Mouse (Mus musculus) hindbrain, embryonic 10.5 days (tissue): ENCODE measurements around the gene Arrdc2. TPM values are rescaled to one million over a fixed set of nuclear protein-coding genes. Genes with fewer than 3 reads are reported as not detected.

Source experiments
- DNase-seq: peaks from one replicate; pipeline ENCODE4 v3.0.0-alpha.2; 2017; ENCODE audit warnings: low spot score
- H3K27ac ChIP-seq: fragments of 300-500 bp; sonication (generic); 2 replicates; pipeline ENCODE4 v1.5.1; 2016; ENCODE audit warnings: mild to moderate bottlenecking, moderate library complexity
- H3K27me3 ChIP-seq: fragments of 300-500 bp; sonication (generic); 2 replicates; pipeline ENCODE4 v1.6.1; 2016; ENCODE audit warnings: mild to moderate bottlenecking; ENCODE audit not compliant: poor library complexity, insufficient read depth, severe bottlenecking
- H3K36me3 ChIP-seq: fragments of 300-500 bp; sonication (generic); 2 replicates; pipeline ENCODE4 v1.6.1; 2016; ENCODE audit warnings: mild to moderate bottlenecking, moderate library complexity
- H3K4me1 ChIP-seq: fragments of 300-500 bp; sonication (generic); replicated peaks from 2 replicates; pipeline ENCODE4 v1.6.1; 2016; ENCODE audit warnings: mild to moderate bottlenecking
- H3K4me3 ChIP-seq: fragments of 300-500 bp; sonication (generic); 2 replicates; pipeline ENCODE4 v1.5.1; 2016; ENCODE audit warnings: mild to moderate bottlenecking, moderate library complexity
- H3K9me3 ChIP-seq: fragments of 300-500 bp; sonication (generic); 2 replicates; pipeline ENCODE4 v1.6.1; 2016; ENCODE audit warnings: mild to moderate bottlenecking, moderate library complexity
- WGBS: fragments of 180-500 bp; shearing (Covaris S2); methylation state at CpG from one replicate; pipeline ENCODE4 v1.1.7; 2016; 5-methylcytosine and 5-hydroxymethylcytosine counted together
- polyA plus RNA-seq: library from polyadenylated mRNA; unstranded; fragments of >200 nt; fragmentation: Nextera tagmentation; extraction: Ambion mirVana; gene quantifications from 2 replicates; pipeline ENCODE4 v1.2.1, GENCODE M21; 2016

Arrdc2 gene
- 7.3 and 8.7 TPM in 2 replicates for polyA plus RNA-seq

DNA sequence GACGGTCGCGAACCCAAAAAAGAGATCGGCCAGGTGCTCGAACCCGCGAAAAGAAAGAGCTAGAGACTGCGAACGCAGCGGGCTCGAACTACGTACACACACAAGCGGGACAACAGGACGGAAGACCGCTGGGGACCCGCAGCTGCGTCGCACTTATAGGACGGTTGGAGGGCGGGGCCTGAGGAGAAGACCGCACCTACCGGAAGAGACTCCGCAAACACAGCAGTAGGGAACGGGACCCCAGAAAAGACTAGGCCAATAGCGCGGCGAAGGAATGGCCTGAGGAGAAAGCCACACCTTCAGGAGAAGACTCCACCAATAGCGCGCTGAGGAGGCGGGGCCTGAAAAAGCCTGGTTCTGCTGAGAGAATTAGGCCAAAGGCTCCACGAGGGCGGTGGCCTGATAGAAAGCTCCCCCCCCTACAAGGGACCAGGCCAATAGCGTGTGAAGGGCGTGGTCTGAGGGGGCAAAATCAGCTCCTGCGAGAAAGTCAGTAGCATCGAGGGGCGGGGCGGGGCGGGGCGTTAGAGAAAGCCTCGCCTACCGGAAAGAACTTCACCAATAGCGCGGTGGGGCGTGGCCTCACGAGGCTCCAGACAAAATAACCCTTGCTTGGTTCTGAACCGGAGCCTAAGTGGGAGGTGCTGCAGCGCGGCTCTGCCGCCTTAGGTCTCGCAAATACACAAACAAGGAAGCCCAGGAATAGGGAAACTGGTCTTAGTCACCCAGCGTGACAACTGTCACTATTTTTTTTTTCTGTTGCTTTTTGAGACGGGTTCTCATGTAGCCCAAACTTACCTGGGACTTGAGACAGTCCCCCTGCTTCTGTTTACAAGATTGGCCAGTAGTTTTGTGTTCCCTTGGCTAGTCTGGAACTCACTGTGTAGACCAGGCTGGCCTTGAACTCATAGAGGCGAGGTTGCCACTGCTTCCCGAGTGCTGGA lies at the start of gene Arrdc2:
TSS of gene Arrdc2 (minus strand) at position 313 of the 944 bp plus-strand sequence.
- Histone ChIP-seq H3K27me3 (peaks cover 16% of the 10 kb centered on the region), H3K9me3 (no peaks in the 10 kb centered on the region), H3K4me3 (peak within 1 kb of the TSS; percentile 69), H3K4me1 (peaks cover 41% of the 10 kb centered on the region), H3K27ac (peak within 1 kb of the TSS; percentile 92), H3K36me3 (peaks cover 23% of the 10 kb centered on the region)
- peak; percentile 99 for DNase-seq
- 2% methylated on average over 55 of the region's 55 CpGs for WGBS

- peaks cover 21% of the 10 kb centered on the region for H3K4me1 ChIP-seq
- H3K9me3 ChIP-seq = no peaks in the 10 kb centered on the region
- no peak for DNase-seq
- 0 out of 2 replicates have a peak overlapping the region, but pooled peaks have one; percentile 3 for H3K27ac ChIP-seq
- H3K27me3 ChIP-seq = peaks cover 55% of the 10 kb centered on the region
- H3K36me3 ChIP-seq = peaks cover 8% of the 10 kb centered on the region
- H3K4me3 ChIP-seq = peak overlapping the region; percentile 20
- WGBS = 9% methylated on average over 18 of the region's 18 CpGs
These were observed 48.1 kb upstream of the Arrdc2 start for GRCm38 (mm10) chr8:70887669-70888068.

- 15% methylated on average over 12 of the region's 12 CpGs for WGBS
- peak; percentile 39 for DNase-seq
- peaks cover 34% of the 10 kb centered on the region for H3K27me3 ChIP-seq
These were observed 46.1 kb upstream of the Arrdc2 start for GRCm38 (mm10) chr8:70885612-70886011.

GRCm38 (mm10) chr8:70884683-70885082 lies 45.2 kb upstream of the Arrdc2 start:
- no peak overlapping the region for H3K4me3 ChIP-seq
- H3K27ac ChIP-seq = no peak overlapping the region
- 91% methylated on average over 10 of the region's 10 CpGs for WGBS
- no peaks in the 10 kb centered on the region for H3K36me3 ChIP-seq
- DNase-seq = no peak
- peaks cover 25% of the 10 kb centered on the region for H3K27me3 ChIP-seq
- H3K9me3 ChIP-seq = no peaks in the 10 kb centered on the region
- H3K4me1 ChIP-seq = peaks cover 18% of the 10 kb centered on the region

More at GRCm38 (mm10) chr8:70885612-70886011, 46.1 kb upstream of the Arrdc2 start:
- H3K4me1 ChIP-seq = peaks cover 9% of the 10 kb centered on the region
- no peak overlapping the region for H3K27ac ChIP-seq
- H3K4me3 ChIP-seq = no peak overlapping the region
- no peaks in the 10 kb centered on the region for H3K9me3 ChIP-seq
- H3K36me3 ChIP-seq = peaks cover under 1% of the 10 kb centered on the region; the same call in 1 of the 2 replicates

DNA sequence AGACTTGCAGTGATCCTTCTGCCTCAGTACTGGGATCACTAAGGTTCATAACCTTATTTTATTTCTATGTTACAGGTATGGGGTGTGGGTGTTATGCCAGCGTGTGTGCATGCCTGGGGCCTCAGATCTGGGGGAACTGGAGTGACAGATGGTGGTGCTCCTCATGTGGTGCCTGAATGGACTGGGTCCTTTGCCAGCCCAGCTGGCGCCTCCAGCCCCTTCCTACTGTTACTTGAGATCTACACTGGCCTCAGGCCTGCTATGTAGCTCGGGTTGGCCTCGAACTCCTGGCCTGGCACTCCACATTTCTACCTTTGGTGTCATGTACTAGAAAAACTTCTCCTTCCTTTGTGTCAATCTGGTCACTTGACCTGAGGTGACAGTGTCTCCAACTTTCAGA lies 44.7 kb upstream of the Arrdc2 start:
- H3K4me1 ChIP-seq = peaks cover 23% of the 10 kb centered on the region
- no peaks in the 10 kb centered on the region for H3K36me3 ChIP-seq
- H3K27me3 ChIP-seq = peaks cover 20% of the 10 kb centered on the region
- no peak overlapping the region for H3K4me3 ChIP-seq
- 80% methylated on average over 4 of the region's 4 CpGs for WGBS
- H3K27ac ChIP-seq = no peak overlapping the region
- no peak for DNase-seq
- no peaks in the 10 kb centered on the region for H3K9me3 ChIP-seq

- Histone ChIP-seq H3K27me3 (0 out of 2 replicates have a peak, but pooled peaks cover under 1% of the 10 kb centered on the region), H3K27ac (peak overlapping the region; percentile 46; the same call in 1 of the 2 replicates), H3K36me3 (no peaks in the 10 kb centered on the region), H3K4me1 (peaks cover 19% of the 10 kb centered on the region), H3K4me3 (no peak overlapping the region), H3K9me3 (no peaks in the 10 kb centered on the region)
- DNase-seq = no peak
- 32% methylated on average over 11 of the region's 11 CpGs for WGBS
These were observed 41.0 kb upstream of the Arrdc2 start for GRCm38 (mm10) chr8:70880546-70880945.

DNA sequence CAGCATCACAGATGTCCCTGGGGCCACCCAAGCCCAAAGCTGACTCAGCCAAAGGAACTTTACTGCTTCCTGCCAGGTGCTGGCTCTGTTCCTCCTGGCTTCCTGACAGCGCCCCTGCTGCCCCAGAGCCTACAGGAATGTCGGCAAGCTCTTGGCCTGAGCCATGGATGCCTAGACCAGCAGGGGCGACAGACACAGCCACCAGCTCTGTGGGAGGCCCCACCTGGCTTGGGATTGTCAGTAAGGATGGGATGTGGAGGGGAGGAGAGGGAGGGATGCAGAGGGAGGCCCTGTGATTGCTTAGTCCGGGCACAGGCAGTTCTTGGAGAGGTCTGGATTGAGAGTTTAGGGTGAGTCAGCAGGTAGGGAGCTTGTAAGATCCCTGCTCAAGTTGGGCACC lies 40.6 kb upstream of the Arrdc2 start:
- Histone ChIP-seq H3K27ac (peak overlapping the region; percentile 46; the same call in 1 of the 2 replicates), H3K27me3 (no peaks in the 10 kb centered on the region), H3K4me1 (peaks cover 19% of the 10 kb centered on the region), H3K4me3 (no peak overlapping the region), H3K9me3 (no peaks in the 10 kb centered on the region), H3K36me3 (no peaks in the 10 kb centered on the region)
- WGBS = 10% methylated on average over 4 of the region's 4 CpGs
- no peak for DNase-seq

- Histone ChIP-seq H3K36me3 (no peaks in the 10 kb centered on the region), H3K9me3 (no peaks in the 10 kb centered on the region), H3K4me3 (no peak overlapping the region), H3K27ac (no peak overlapping the region), H3K27me3 (no peaks in the 10 kb centered on the region), H3K4me1 (peaks cover 21% of the 10 kb centered on the region)
- DNase-seq = no peak
- 41% methylated on average over 4 of the region's 4 CpGs for WGBS
These were observed 40.0 kb upstream of the Arrdc2 start for GRCm38 (mm10) chr8:70879500-70879899.

- no peaks in the 10 kb centered on the region for H3K36me3 ChIP-seq
- H3K4me3 ChIP-seq = no peak overlapping the region
- H3K9me3 ChIP-seq = no peaks in the 10 kb centered on the region
- WGBS = 39% methylated on average over 2 of the region's 2 CpGs
- no peak for DNase-seq
- H3K4me1 ChIP-seq = peaks cover 30% of the 10 kb centered on the region
- H3K27ac ChIP-seq = no peak overlapping the region
- no peaks in the 10 kb centered on the region for H3K27me3 ChIP-seq
These were observed 38.7 kb upstream of the Arrdc2 start for GRCm38 (mm10) chr8:70878178-70878577.

- 68% methylated on average over 4 of the region's 4 CpGs for WGBS
These were observed 36.9 kb upstream of the Arrdc2 start for GRCm38 (mm10) chr8:70876382-70876781.

DNA sequence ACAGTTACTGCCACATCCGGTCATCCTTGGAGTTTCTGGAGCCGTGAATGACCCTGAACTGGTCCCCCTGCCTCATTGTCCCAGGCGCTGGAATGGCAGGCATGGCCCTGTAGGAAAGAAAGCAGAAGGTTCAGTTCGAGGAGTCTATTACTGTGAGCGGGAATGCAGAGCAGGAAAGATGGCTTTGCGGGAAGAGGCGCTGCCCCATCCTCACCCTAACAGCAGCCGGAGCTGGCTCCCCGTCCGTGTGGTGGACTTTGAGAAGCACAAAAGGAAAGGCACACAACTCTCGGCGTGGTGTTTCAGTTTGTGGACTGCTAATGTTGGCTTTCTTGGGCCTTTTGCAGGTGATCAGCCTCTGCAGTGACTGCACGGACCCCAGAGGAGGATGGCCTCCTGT lies 34.9 kb upstream of the Arrdc2 start:
- peak overlapping the region; percentile 95 for H3K27ac ChIP-seq
- WGBS = 90% methylated on average over 13 of the region's 13 CpGs
- peaks cover 38% of the 10 kb centered on the region for H3K4me1 ChIP-seq
- peak overlapping the region; percentile 93; the same call in 1 of the 2 replicates for H3K4me3 ChIP-seq
- H3K36me3 ChIP-seq = no peaks in the 10 kb centered on the region
- no peaks in the 10 kb centered on the region for H3K9me3 ChIP-seq
- H3K27me3 ChIP-seq = no peaks in the 10 kb centered on the region
- no peak for DNase-seq

More at GRCm38 (mm10) chr8:70876382-70876781, 36.9 kb upstream of the Arrdc2 start:
- no peak for DNase-seq
- no peaks in the 10 kb centered on the region for H3K36me3 ChIP-seq
- H3K27ac ChIP-seq = no peak overlapping the region
- peaks cover 46% of the 10 kb centered on the region for H3K4me1 ChIP-seq
- no peaks in the 10 kb centered on the region for H3K27me3 ChIP-seq
- no peak overlapping the region for H3K4me3 ChIP-seq
- H3K9me3 ChIP-seq = no peaks in the 10 kb centered on the region

GRCm38 (mm10) chr8:70873364-70873985 lies 34.0 kb upstream of the Arrdc2 start, which contains the start of gene Ccdc124:
TSS of gene Ccdc124 (minus strand) at chr8:70873935.
- Histone ChIP-seq H3K27ac (peak within 1 kb of the TSS; percentile 95), H3K27me3 (peaks cover 3% of the 10 kb centered on the region; the same call in 1 of the 2 replicates), H3K36me3 (peaks cover 6% of the 10 kb centered on the region; the same call in 1 of the 2 replicates), H3K9me3 (no peaks in the 10 kb centered on the region), H3K4me1 (peaks cover 44% of the 10 kb centered on the region), H3K4me3 (peak within 1 kb of the TSS; percentile 93)
- under 1% methylated on average over 46 of the region's 46 CpGs for WGBS
- DNase-seq = peak; percentile 94
